Mouse (Mus musculus): ENCODE measurements around the gene Gin1. TPM values are rescaled to one million over a fixed set of nuclear protein-coding genes. Genes with fewer than 3 reads are reported as not detected.

Gene Gin1
- polyA plus RNA-seq, 1 experiment: 8.7 TPM

DNA sequence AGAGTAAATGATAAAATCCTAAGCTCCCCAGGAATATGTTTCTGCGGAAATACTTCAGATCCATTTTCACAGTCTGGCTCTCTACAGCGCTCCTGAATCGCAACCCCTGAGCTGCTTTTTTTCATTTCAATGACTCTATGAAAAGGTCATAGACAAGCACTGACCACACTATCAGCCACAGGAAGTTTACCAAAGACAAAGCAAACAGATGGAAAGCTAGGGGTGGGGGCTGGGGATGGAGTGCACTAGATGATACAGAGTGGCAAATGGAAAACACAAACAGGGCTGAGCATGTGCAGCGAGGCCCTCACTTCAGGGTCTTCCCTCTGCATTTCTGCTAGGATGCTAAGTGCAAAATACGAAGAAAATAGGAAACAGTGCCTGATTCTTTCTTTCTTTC, 52.2 kb downstream of the Gin1 start:
- Histone ChIP-seq H3K4me3 (ENCODE audit: insufficient read depth, low read length) (no peak overlapping the region), H3K27ac (ENCODE audit: insufficient read depth, low read length) (no peak overlapping the region), H3K4me1 (ENCODE audit: control insufficient read depth, insufficient read depth, low read length) (no peaks in the 10 kb centered on the region)
- TF ChIP-seq POLR2A (IDR thresholded peaks at IDR 0.05; ENCODE audit: low read depth, low read length) (no peak), CTCF (IDR thresholded peaks at IDR 0.05; ENCODE audit: borderline replicate concordance, insufficient read depth, low read length) (no peak)

GRCm38 (mm10) chr1:97822904-97823303, 52.9 kb downstream of the Gin1 start:
- no peak overlapping the region for H3K4me3 ChIP-seq (ENCODE audit: insufficient read depth, low read length)
- TF ChIP-seq CTCF (IDR thresholded peaks at IDR 0.05; ENCODE audit: borderline replicate concordance, insufficient read depth, low read length) (no peak), POLR2A (IDR thresholded peaks at IDR 0.05; ENCODE audit: low read depth, low read length) (no peak)
- H3K27ac ChIP-seq (ENCODE audit: insufficient read depth, low read length): no peak overlapping the region
- H3K4me1 ChIP-seq (ENCODE audit: control insufficient read depth, insufficient read depth, low read length): no peaks in the 10 kb centered on the region

- no peak for TF ChIP-seq CTCF (IDR thresholded peaks at IDR 0.05; ENCODE audit: borderline replicate concordance, insufficient read depth, low read length)
- TF ChIP-seq POLR2A (IDR thresholded peaks at IDR 0.05; ENCODE audit: low read depth, low read length): no peak
- Histone ChIP-seq H3K4me1 (ENCODE audit: control insufficient read depth, insufficient read depth, low read length) (no peaks in the 10 kb centered on the region), H3K27ac (ENCODE audit: insufficient read depth, low read length) (no peak overlapping the region), H3K4me3 (ENCODE audit: insufficient read depth, low read length) (no peak overlapping the region)
These were observed 57.6 kb downstream of the Gin1 start for GRCm38 (mm10) chr1:97827566-97827965.

- TF ChIP-seq CTCF (IDR thresholded peaks at IDR 0.05; ENCODE audit: borderline replicate concordance, insufficient read depth, low read length) (no peak), POLR2A (IDR thresholded peaks at IDR 0.05; ENCODE audit: low read depth, low read length) (no peak)
- Histone ChIP-seq H3K4me1 (ENCODE audit: control insufficient read depth, insufficient read depth, low read length) (no peaks in the 10 kb centered on the region), H3K27ac (ENCODE audit: insufficient read depth, low read length) (no peak overlapping the region), H3K4me3 (ENCODE audit: insufficient read depth, low read length) (no peak overlapping the region)
These were observed 58.1 kb downstream of the Gin1 start for GRCm38 (mm10) chr1:97828087-97828486.

DNA sequence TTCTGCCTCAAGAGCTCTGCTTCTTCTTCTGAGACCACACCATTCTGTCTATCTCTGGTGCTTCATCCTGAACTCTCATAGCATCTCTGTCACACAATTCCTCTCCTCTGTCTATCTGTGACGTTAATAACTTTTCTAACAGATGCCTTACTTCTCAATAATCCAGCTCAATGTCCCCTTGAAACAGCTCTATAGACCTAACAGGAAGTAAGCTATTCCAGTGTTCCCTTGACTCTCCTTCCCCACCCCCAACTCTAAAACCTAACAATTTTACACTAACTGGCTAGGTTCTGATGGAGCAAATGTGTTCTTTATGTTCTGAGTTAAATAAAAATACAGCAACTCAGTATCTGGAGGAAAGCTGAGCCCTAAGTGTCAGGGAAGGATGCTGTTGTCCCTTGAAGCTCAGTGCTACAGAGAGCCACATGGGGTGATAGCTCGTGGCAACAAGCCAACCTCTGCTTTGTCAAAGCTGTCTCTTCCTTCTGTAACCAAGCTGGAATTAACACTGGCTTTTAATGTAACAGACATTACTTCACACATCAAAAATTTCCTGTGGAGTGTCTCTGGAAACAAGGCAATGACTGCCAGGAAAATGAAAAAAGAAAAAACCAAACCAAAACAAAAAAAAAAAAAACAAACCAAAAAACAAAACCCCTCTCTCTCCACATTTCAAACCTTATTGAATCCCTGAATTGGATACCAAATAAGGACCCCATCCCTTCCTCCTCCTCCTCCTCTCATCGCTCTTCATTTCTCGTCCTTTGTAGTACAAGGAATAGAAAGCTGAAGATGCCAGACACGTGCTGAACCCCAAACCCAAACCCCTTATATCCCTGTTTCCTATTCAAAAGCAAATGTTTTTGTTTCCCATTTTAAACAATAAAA, 63.7 kb downstream of the Gin1 start:
- no peak overlapping the region for H3K4me3 ChIP-seq (ENCODE audit: insufficient read depth, low read length)
- TF ChIP-seq POLR2A (IDR thresholded peaks at IDR 0.05; ENCODE audit: low read depth, low read length): no peak
- TF ChIP-seq CTCF (IDR thresholded peaks at IDR 0.05; ENCODE audit: borderline replicate concordance, insufficient read depth, low read length): no peak
- H3K4me1 ChIP-seq (ENCODE audit: control insufficient read depth, insufficient read depth, low read length): no peaks in the 10 kb centered on the region
- H3K27ac ChIP-seq (ENCODE audit: insufficient read depth, low read length): peak overlapping the region; percentile 65

GRCm38 (mm10) chr1:97834354-97834822, 64.4 kb downstream of the Gin1 start:
- no peak overlapping the region for H3K4me3 ChIP-seq (ENCODE audit: insufficient read depth, low read length)
- H3K4me1 ChIP-seq (ENCODE audit: control insufficient read depth, insufficient read depth, low read length): no peaks in the 10 kb centered on the region
- H3K27ac ChIP-seq (ENCODE audit: insufficient read depth, low read length): peak overlapping the region; percentile 13; the same call in 1 of the 2 replicates
- TF ChIP-seq CTCF (IDR thresholded peaks at IDR 0.05; ENCODE audit: borderline replicate concordance, insufficient read depth, low read length) (no peak), POLR2A (IDR thresholded peaks at IDR 0.05; ENCODE audit: low read depth, low read length) (no peak)

Other genes starting within 250 kb of the Gin1 start
- 9.5 and 9.8 TPM in 2 replicates for gene D1Ertd622e, start 108.1 kb upstream of the Gin1 start, polyA plus RNA-seq (2011; ENCODE audit: insufficient read length, low read depth, missing spikeins)
- gene Ppip5k2, start 239 bp downstream of the Gin1 start, polyA plus RNA-seq (2011; ENCODE audit: insufficient read length, low read depth, missing spikeins): 29.4 and 35.2 TPM in 2 replicates

Measured in embryonic fibroblast, embryonic 13.5 days (primary cell).